Mouse (Mus musculus) liver, embryonic 14.5 days (tissue): ENCODE measurements at regions not wholly inside any gene's neighbourhood (a gene's known extent, or its start where the extent isn't known, plus 50 kb on each side); places are given as distances from the start of the nearest gene placed in this dataset.

Source experiments
- CTCF ChIP-seq: IDR thresholded peaks from 2 replicates; pipeline ENCODE4 v1.5.1; 2016; ENCODE audit warnings: antibody characterized with exemption, low read depth, control low read depth
- EP300 ChIP-seq: IDR thresholded peaks from 2 replicates; pipeline ENCODE4 v1.6.1; 2016; ENCODE audit warnings: antibody characterized with exemption, low read depth

DNA sequence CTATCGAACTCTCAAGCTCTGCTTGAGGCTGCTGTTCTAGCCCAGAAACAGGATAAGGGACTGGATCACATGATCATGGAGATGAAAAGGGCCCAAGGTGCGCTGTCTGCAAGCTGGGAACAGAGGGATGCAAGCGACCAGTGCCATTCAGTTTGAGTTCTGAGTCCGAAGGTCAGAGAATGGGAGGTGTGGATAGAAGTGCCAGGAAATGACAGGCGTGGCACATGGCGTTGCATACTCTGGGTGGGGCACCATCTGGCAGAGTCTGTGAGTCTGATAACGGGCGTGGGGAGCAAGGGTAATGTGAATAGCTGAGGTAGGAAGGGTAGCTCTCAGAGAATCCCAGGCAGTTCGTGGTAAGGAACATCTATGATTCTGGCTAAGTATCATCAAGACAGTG is 65.5 kb downstream of the Gpr6 start:
- TF ChIP-seq CTCF: no peak
- TF ChIP-seq EP300: peak; percentile 92
